Mouse (Mus musculus) brain, embryonic 14.5 days (tissue): Measurements from ENCODE around the gene Taok3. TPM values are rescaled to one million over a fixed set of nuclear protein-coding genes. Genes with fewer than 3 reads are reported as not detected.

Experiments used
- DNase-seq: peaks from one replicate; pipeline ENCODE4 v3.0.0-alpha.2; 2011; ENCODE audit warnings: low read depth
- CTCF ChIP-seq: fragments of 200-500 bp; IDR thresholded peaks from 2 replicates; pipeline ENCODE4 v1.5.1; 2012; ENCODE audit warnings: inconsistent platforms, mild to moderate bottlenecking, moderate library complexity, borderline replicate concordance; ENCODE audit not compliant: insufficient read depth, insufficient read length; ENCODE audit errors: extremely low read depth
- POLR2A ChIP-seq: fragments of 200-500 bp; IDR thresholded peaks from 2 replicates; pipeline ENCODE4 v1.6.1; 2012; ENCODE audit warnings: mild to moderate bottlenecking, inconsistent platforms, borderline replicate concordance; ENCODE audit not compliant: poor library complexity, insufficient read depth, insufficient read length, severe bottlenecking; ENCODE audit errors: extremely low read depth
- polyA plus RNA-seq: library from polyadenylated mRNA; depleted of rRNA; stranded (reverse); fragments of >200 nt; gene quantifications from 2 replicates; pipeline ENCODE4 v1.2.3, GENCODE M21; 2012

Taok3 gene
- polyA plus RNA-seq, 1 experiment, result 41.3 TPM

GRCm38 (mm10) chr5:117194672-117195071, 74.7 kb downstream of the Taok3 start:
- DNase-seq, result no peak
- TF ChIP-seq POLR2A, result no peak
- TF ChIP-seq CTCF, result no peak

DNA sequence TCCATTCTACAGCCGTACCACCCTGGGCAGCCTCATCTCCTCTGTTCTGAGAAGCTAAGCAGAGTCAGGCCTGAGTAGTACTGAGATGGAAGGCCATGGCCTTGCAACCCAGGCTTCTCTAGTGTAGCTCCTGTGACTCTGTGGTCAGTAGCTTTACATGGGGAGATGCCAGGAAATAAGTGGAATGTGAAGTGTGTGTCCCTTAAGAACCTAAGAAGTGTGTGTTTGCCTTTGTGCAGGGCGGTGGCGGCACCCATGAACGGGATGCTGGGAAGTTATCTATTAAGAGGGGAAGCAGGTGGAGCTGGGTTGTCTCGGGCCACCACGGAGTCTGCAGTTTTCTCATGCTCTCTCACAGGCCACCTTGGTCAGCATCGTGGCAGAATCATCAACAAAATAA, 76.6 kb downstream of the Taok3 start:
- no peak for DNase-seq
- TF ChIP-seq CTCF (no peak), POLR2A (no peak)

- no peak for TF ChIP-seq CTCF
- TF ChIP-seq POLR2A, result no peak
- DNase-seq, result no peak
These were observed 78.5 kb downstream of the Taok3 start for GRCm38 (mm10) chr5:117198390-117198789.

DNA sequence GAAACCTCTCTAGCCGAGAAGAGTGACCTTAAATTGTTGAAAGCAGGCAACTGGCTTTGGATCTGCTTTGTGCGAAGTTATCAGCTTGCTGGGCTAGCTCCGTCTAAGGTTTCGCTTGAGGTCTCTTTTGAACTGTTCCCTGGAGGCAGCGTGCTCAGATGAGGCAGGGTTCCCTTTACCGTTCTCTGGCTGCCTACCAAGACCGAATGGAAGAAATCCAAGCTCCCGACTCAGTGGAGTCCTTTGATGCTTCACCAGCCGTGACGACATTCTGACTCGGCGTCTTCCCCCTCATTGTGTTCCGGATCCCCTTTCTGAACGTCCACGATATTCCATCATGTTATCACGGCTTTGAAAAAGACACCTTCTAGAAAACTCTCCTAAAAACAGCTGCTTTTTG, 87.4 kb downstream of the Taok3 start:
- TF ChIP-seq CTCF (no peak), POLR2A (no peak)
- DNase-seq, result peak; percentile 47

DNA sequence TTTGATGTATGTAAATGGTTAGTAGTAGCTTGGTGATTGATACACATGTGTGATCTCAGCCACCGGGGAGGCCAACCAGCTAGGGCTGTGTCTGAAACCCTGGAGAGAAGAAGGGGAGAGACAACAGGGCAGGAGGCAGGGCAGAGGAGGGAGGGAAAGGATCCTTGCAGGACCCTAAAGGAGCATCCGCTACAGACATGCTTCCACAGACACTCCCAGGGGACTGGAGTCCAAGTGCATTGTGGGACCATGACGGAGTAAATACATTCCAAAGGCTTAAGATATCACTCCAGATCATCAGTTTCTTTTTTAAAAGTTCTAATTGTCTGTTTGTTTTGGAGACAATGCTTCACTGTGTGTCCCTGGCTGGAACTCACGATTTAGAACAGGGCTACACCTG, 94.1 kb downstream of the Taok3 start:
- no peak for DNase-seq
- TF ChIP-seq CTCF (no peak), POLR2A (no peak)

DNA sequence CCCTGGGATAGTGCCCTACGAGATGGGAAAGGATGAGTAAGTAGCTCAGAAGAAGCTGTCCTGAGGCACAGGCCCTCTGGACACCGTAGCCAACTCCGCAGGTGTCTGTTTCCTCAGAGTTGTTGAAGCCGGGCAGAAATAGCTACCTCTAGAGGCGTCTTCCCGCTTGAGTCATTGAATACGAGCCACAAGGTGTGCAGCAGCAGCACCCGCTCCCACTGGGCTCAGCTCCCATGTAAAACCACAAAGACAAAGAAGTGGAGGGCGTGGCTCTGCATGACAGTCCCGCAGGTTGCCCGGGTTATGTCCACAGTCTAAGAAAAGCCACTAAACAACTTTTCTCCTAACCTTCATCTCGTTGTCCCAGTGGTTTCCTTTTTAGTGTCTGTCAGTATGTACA, 111.1 kb downstream of the Taok3 start:
- DNase-seq, result no peak
- TF ChIP-seq CTCF (no peak), POLR2A (no peak)

GRCm38 (mm10) chr5:117236540-117236939, 116.6 kb downstream of the Taok3 start:
- no peak for DNase-seq

GRCm38 (mm10) chr5:117239106-117239505, 119.2 kb downstream of the Taok3 start:
- no peak for TF ChIP-seq POLR2A
- no peak for TF ChIP-seq CTCF
- DNase-seq, result peak; percentile 14

More at GRCm38 (mm10) chr5:117236540-117236939, 116.6 kb downstream of the Taok3 start:
- TF ChIP-seq POLR2A (no peak), CTCF (no peak)

DNA sequence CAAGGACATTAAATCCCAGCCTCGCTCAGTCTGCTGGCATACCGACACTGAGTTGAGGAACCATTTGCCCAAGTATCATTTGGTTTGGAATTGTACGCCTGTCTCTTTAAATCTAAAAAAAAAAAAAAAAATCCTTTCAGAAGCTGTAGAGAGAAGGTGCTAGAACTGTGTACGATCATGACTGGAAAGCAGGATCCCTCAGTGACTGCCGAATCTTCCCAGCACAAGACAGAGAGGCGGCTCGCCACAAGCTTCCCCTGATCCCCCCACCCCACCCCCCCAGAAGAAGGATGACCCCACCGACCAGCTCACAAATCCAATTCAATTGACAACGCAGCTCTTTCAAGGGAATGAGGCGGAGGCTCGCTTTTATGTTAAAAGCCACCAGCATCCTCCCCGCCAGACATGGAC, 120.4 kb downstream of the Taok3 start:
- peak; percentile 78 for DNase-seq
- TF ChIP-seq POLR2A (peak; percentile 34; the same call in 1 of the 2 replicates), CTCF (no peak)

DNA sequence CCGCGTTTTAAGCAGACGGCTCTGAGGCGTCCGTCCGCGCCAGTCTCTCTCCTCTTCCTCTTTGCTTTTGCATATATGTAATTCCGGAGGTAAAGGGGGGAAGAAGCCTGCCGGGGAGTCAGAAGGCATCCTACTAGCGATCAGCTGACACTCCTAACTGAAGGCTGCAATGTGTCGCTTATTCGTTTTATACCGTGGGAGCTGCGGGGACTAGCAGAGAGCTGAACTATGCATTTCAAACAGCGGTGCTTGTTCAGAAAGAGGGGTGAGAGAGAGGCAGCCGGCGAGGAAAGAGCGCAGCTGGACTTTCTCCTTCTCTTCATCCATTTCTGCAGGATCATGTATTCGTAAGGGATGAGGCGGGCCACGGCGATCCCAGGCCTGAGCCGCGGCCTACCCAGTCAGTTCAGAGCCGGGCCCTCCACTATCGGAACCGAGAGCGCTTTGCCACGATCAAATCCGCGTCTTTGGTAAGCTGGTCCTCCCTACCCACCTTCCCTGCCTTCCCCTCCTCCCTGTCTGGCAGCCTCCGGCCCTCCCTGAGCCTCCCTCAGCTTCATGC, 120.9 kb downstream of the Taok3 start:
- DNase-seq, result peak; percentile 79
- no peak for TF ChIP-seq CTCF
- TF ChIP-seq POLR2A, result no peak; the same call in 1 of the 2 replicates

GRCm38 (mm10) chr5:117241935-117242531, 122.1 kb downstream of the Taok3 start:
- TF ChIP-seq CTCF (no peak), POLR2A (no peak)

More at GRCm38 (mm10) chr5:117241935-117242531, 122.1 kb downstream of the Taok3 start:
- DNase-seq, result peak; percentile 83
